ENCODE assay signal across 7 mouse cellular contexts in genomic region chr11:116030088-116030897, GRCm38 (mm10). TPM values are rescaled to one million over a fixed set of nuclear protein-coding genes. Genes with fewer than 3 reads are reported as not detected.
A peak's percentile ranks its signal among the peaks of the same experiment; 100 is the strongest.
DNase-seq lines count a peak whose midpoint lies in the region; ATAC-seq lines count a peak whose summit lies in the region.

Gene Unk (plus strand): TSS chr11:116030322.

- intact Hi-C loops in left cerebral cortex, postnatal 36 days (cut with DNase I) = loop anchor here (2.0 kb wide), 2 partner anchors 57 to 101 kb away; partner anchors contain the start of genes Trim65 and Wbp2

- no peaks in the 10 kb centered on the region for H3K27me3 ChIP-seq in intestine, embryonic 16.5 days (replicated peaks; ENCODE audit: control insufficient read depth, insufficient read depth, low read length)
- no peaks in the 10 kb centered on the region for H3K27me3 ChIP-seq in midbrain, embryonic 11.5 days (ENCODE audit: control insufficient read depth, insufficient read depth, low read length)

- peak within 1 kb of the TSS; percentile 100 for H3K27ac ChIP-seq in intestine, embryonic 16.5 days (ENCODE audit: low read length)
- peak within 1 kb of the TSS; percentile 95 for H3K27ac ChIP-seq in midbrain, embryonic 11.5 days (ENCODE audit: low read depth, low read length)

- peaks cover 9% of the 10 kb centered on the region for H3K4me1 ChIP-seq in intestine, embryonic 16.5 days (ENCODE audit: control insufficient read depth, insufficient read depth, low read length)
- H3K4me1 ChIP-seq in midbrain, embryonic 11.5 days (ENCODE audit: control insufficient read depth, insufficient read depth, low read length) = peaks cover 8% of the 10 kb centered on the region

- no peaks in the 10 kb centered on the region for H3K36me3 ChIP-seq in intestine, embryonic 16.5 days (ENCODE audit: control insufficient read depth, insufficient read depth, low read length)
- 0 out of 2 replicates have a peak, but pooled peaks cover 2% of the 10 kb centered on the region for H3K36me3 ChIP-seq in midbrain, embryonic 11.5 days (ENCODE audit: control insufficient read depth, insufficient read depth, low read length)

- peak within 1 kb of the TSS; percentile 94 for H3K9ac ChIP-seq in intestine, embryonic 16.5 days (ENCODE audit: low read depth, low read length)
- H3K9ac ChIP-seq in midbrain, embryonic 11.5 days (ENCODE audit: low read length) = peak within 1 kb of the TSS; percentile 95

- peak within 1 kb of the TSS; percentile 69 for H3K4me3 ChIP-seq in intestine, embryonic 16.5 days (ENCODE audit: low read length)
- H3K4me3 ChIP-seq in midbrain, embryonic 11.5 days (ENCODE audit: low read depth, low read length) = peak within 1 kb of the TSS; percentile 79

- H3K9me3 ChIP-seq in intestine, embryonic 16.5 days (ENCODE audit: control insufficient read depth, low read length) = no peaks in the 10 kb centered on the region
- H3K9me3 ChIP-seq in midbrain, embryonic 11.5 days (ENCODE audit: control insufficient read depth, low read length) = no peaks in the 10 kb centered on the region

- peak; percentile 96 for ATAC-seq in intestine, embryonic 16.5 days
- ATAC-seq in midbrain, embryonic 11.5 days (ENCODE audit: low FRiP score) = peak; percentile 94

- WGBS in intestine, embryonic 16.5 days = under 1% methylated on average over 67 of the region's 67 CpGs
- under 1% methylated on average over 65 of the region's 67 CpGs for WGBS in midbrain, embryonic 11.5 days

- peak within 1 kb of the TSS; percentile 74 for H3K4me2 ChIP-seq in intestine, embryonic 16.5 days (ENCODE audit: low read depth, low read length)
- H3K4me2 ChIP-seq in midbrain, embryonic 11.5 days = peak within 1 kb of the TSS; percentile 97

- DNase-seq in adrenal gland, adult 8-10 months = peak; percentile 98
- DNase-seq in embryo, embryonic 9.5 days (ENCODE audit: extremely low spot score) = peak; percentile 98
- peak; percentile 86 to 96 for DNase-seq in gastrocnemius, postnatal 4 days (ENCODE audit: low spot score in 2 of 2)
- DNase-seq in left cerebral cortex, postnatal 36 days (ENCODE audit: low spot score in 2 of 2) = peak; percentile 97 to 98
- peak; percentile 100 for DNase-seq in midbrain, embryonic 11.5 days (ENCODE audit: low spot score, missing footprints)
- peak; percentile 98 for DNase-seq in skeletal muscle tissue, adult 2 months (ENCODE audit: low read depth, low spot score)

RNA-seq across cellular contexts. Expression of gene Unk, which starts in this region (rescaled TPM):
- 10 to 100 TPM; 19.7 to 45.2 (median 29.6) TPM for total RNA-seq in adrenal gland, adult 8-10 months (2022)
- total RNA-seq in gastrocnemius, postnatal 4 days (2021) = 10 to 100 TPM; 25.9 to 26.0 TPM
- polyA plus RNA-seq in intestine, embryonic 16.5 days (2015; fragmentation: Nextera tagmentation; extraction: Ambion mirVana) = 22.9 and 24.4 TPM in 2 replicates
- 10 to 100 TPM; 18.9 to 27.0 TPM for total RNA-seq in left cerebral cortex, postnatal 36 days (2021)
- polyA plus RNA-seq in midbrain, embryonic 11.5 days (2014; fragmentation: Nextera tagmentation; extraction: Ambion mirVana) = 23.4 and 24.1 TPM in 2 replicates

Comparison
In these comparisons a context has a peak if more than half of its experiments do, and no peak if none do; other contexts are left out.
1. Peak in every context shown above with its lines: DNase-seq, ATAC-seq, H3K4me3 ChIP-seq and H3K27ac ChIP-seq.